Mouse (Mus musculus) limb, embryonic 13.5 days (tissue): ENCODE measurements around the gene Fam186b. TPM values are rescaled to one million over a fixed set of nuclear protein-coding genes. Genes with fewer than 3 reads are reported as not detected.

Experiments used
- ATAC-seq: fragments of 200-750 bp; cut with Nextera tagmentation; 2 replicates; pipeline ENCODE4 v1.8.0; 2017; ENCODE audit warnings: low read depth, moderate number of reproducible peaks, moderate TSS enrichment; ENCODE audit not compliant: low FRiP score
- H3K27ac ChIP-seq: fragments of 300-500 bp; sonication (generic); 2 replicates; pipeline ENCODE4 v1.5.1; 2015; ENCODE audit warnings: inconsistent platforms, mild to moderate bottlenecking, moderate library complexity
- H3K27me3 ChIP-seq: fragments of 300-500 bp; sonication (generic); 2 replicates; pipeline ENCODE4 v1.6.1; 2015; ENCODE audit warnings: mild to moderate bottlenecking, inconsistent platforms
- H3K36me3 ChIP-seq: fragments of 300-500 bp; sonication (generic); 2 replicates; pipeline ENCODE4 v1.6.1; 2015; ENCODE audit warnings: inconsistent platforms, mild to moderate bottlenecking, moderate library complexity
- H3K4me1 ChIP-seq: fragments of 300-500 bp; sonication (generic); 2 replicates; pipeline ENCODE4 v1.6.1; 2015; ENCODE audit warnings: inconsistent platforms
- H3K4me2 ChIP-seq: fragments of 300-500 bp; sonication (generic); replicated peaks from 2 replicates; pipeline ENCODE4 v1.6.1; 2015; ENCODE audit warnings: inconsistent platforms, mild to moderate bottlenecking, moderate library complexity
- H3K4me3 ChIP-seq: fragments of 300-500 bp; sonication (generic); 2 replicates; pipeline ENCODE4 v1.5.1; 2015; ENCODE audit warnings: moderate library complexity, mild to moderate bottlenecking, inconsistent platforms
- H3K9ac ChIP-seq: fragments of 300-500 bp; sonication (generic); 2 replicates; pipeline ENCODE4 v1.6.1; 2015; ENCODE audit warnings: mild to moderate bottlenecking, inconsistent platforms
- H3K9me3 ChIP-seq: fragments of 300-500 bp; sonication (generic); 2 replicates; pipeline ENCODE4 v1.6.1; 2016; ENCODE audit warnings: inconsistent platforms
- WGBS: fragments of 180-500 bp; shearing (Covaris S2); methylation state at CpG from one replicate; pipeline ENCODE4 v1.1.7; 2015; 5-methylcytosine and 5-hydroxymethylcytosine counted together
- polyA plus RNA-seq: library from polyadenylated mRNA; unstranded; fragments of >200 nt; fragmentation: Nextera tagmentation; extraction: Ambion mirVana; gene quantifications from 2 replicates; pipeline ENCODE4 v1.2.1, GENCODE M21; 2015

The Fam186b gene
- polyA plus RNA-seq, 1 experiment from 2014 or later, result 0.36 TPM

GRCm38 (mm10) chr15:99332921-99333675 is 37.4 kb upstream of the Fam186b start:
- H3K36me3 ChIP-seq, result peaks cover 47% of the 10 kb centered on the region
- H3K4me1 ChIP-seq, result peaks cover 65% of the 10 kb centered on the region
- peak overlapping the region; percentile 98 for H3K27ac ChIP-seq
- peak; percentile 86 for ATAC-seq
- H3K4me3 ChIP-seq, result no peak overlapping the region
- H3K9ac ChIP-seq, result peak overlapping the region; percentile 55
- H3K9me3 ChIP-seq, result no peaks in the 10 kb centered on the region
- no peaks in the 10 kb centered on the region for H3K27me3 ChIP-seq
- 10% methylated on average over 9 of the region's 9 CpGs for WGBS
- peak overlapping the region; percentile 36 for H3K4me2 ChIP-seq

GRCm38 (mm10) chr15:99332111-99332510 is 36.4 kb upstream of the Fam186b start:
- H3K27me3 ChIP-seq, result no peaks in the 10 kb centered on the region
- peak overlapping the region; percentile 36; the same call in 1 of the 2 replicates for H3K9ac ChIP-seq
- no peak overlapping the region for H3K4me3 ChIP-seq
- H3K4me2 ChIP-seq, result peak overlapping the region; percentile 36
- no peak for ATAC-seq
- H3K27ac ChIP-seq, result peak overlapping the region; percentile 98
- H3K9me3 ChIP-seq, result peaks cover 4% of the 10 kb centered on the region; the same call in 1 of the 2 replicates
- peaks cover 57% of the 10 kb centered on the region for H3K36me3 ChIP-seq
- H3K4me1 ChIP-seq, result peaks cover 59% of the 10 kb centered on the region

GRCm38 (mm10) chr15:99331341-99331740 is 35.7 kb upstream of the Fam186b start:
- Histone ChIP-seq H3K4me1 (peaks cover 53% of the 10 kb centered on the region), H3K36me3 (peaks cover 62% of the 10 kb centered on the region), H3K4me2 (no peak overlapping the region), H3K4me3 (no peak overlapping the region), H3K9ac (no peak overlapping the region), H3K9me3 (peaks cover 6% of the 10 kb centered on the region; the same call in 1 of the 2 replicates), H3K27me3 (no peaks in the 10 kb centered on the region), H3K27ac (0 out of 2 replicates have a peak overlapping the region, but pooled peaks have one; percentile 98)
- no peak for ATAC-seq
- 87% methylated on average over 5 of the region's 5 CpGs for WGBS

- no peak overlapping the region for H3K27ac ChIP-seq
- no peak overlapping the region for H3K4me2 ChIP-seq
- no peak overlapping the region for H3K9ac ChIP-seq
- no peaks in the 10 kb centered on the region for H3K27me3 ChIP-seq
- H3K36me3 ChIP-seq, result peaks cover 68% of the 10 kb centered on the region
- peaks cover 42% of the 10 kb centered on the region for H3K4me1 ChIP-seq
- WGBS, result 73% methylated on average over 2 of the region's 2 CpGs
- H3K4me3 ChIP-seq, result no peak overlapping the region
- ATAC-seq, result no peak
- H3K9me3 ChIP-seq, result peaks cover 6% of the 10 kb centered on the region; the same call in 1 of the 2 replicates
Measured at GRCm38 (mm10) chr15:99330324-99330723, 34.6 kb upstream of the Fam186b start.

- no peak for ATAC-seq
- WGBS, result 92% methylated on average over 5 of the region's 5 CpGs
- Histone ChIP-seq H3K27me3 (no peaks in the 10 kb centered on the region), H3K4me1 (peaks cover 19% of the 10 kb centered on the region), H3K27ac (no peak overlapping the region), H3K4me2 (no peak overlapping the region), H3K9ac (no peak overlapping the region), H3K4me3 (no peak overlapping the region), H3K9me3 (peaks cover 6% of the 10 kb centered on the region; the same call in 1 of the 2 replicates), H3K36me3 (peaks cover 82% of the 10 kb centered on the region)
Measured at GRCm38 (mm10) chr15:99328011-99328410, 32.3 kb upstream of the Fam186b start.

GRCm38 (mm10) chr15:99326959-99327358 is 31.3 kb upstream of the Fam186b start:
- Histone ChIP-seq H3K36me3 (peaks cover 89% of the 10 kb centered on the region), H3K9me3 (peaks cover 6% of the 10 kb centered on the region; the same call in 1 of the 2 replicates), H3K4me1 (peaks cover 9% of the 10 kb centered on the region), H3K9ac (no peak overlapping the region), H3K4me3 (no peak overlapping the region), H3K27me3 (no peaks in the 10 kb centered on the region), H3K27ac (no peak overlapping the region), H3K4me2 (no peak overlapping the region)
- no peak for ATAC-seq
- WGBS, result 72% methylated on average over 1 of the region's 1 CpGs

GRCm38 (mm10) chr15:99326407-99326806 is 30.7 kb upstream of the Fam186b start:
- no peak for ATAC-seq
- H3K9me3 ChIP-seq, result peaks cover 6% of the 10 kb centered on the region; the same call in 1 of the 2 replicates
- H3K27ac ChIP-seq, result no peak overlapping the region
- peaks cover 3% of the 10 kb centered on the region for H3K4me1 ChIP-seq
- H3K9ac ChIP-seq, result no peak overlapping the region
- no peak overlapping the region for H3K4me2 ChIP-seq
- WGBS, result 48% methylated on average over 2 of the region's 2 CpGs
- no peak overlapping the region for H3K4me3 ChIP-seq
- H3K36me3 ChIP-seq, result peaks cover 89% of the 10 kb centered on the region
- H3K27me3 ChIP-seq, result no peaks in the 10 kb centered on the region

- no peak for ATAC-seq
- peaks cover 6% of the 10 kb centered on the region; the same call in 1 of the 2 replicates for H3K9me3 ChIP-seq
- H3K4me2 ChIP-seq, result no peak overlapping the region
- 0 out of 2 replicates have a peak, but pooled peaks cover 3% of the 10 kb centered on the region for H3K4me1 ChIP-seq
- 89% methylated on average over 6 of the region's 6 CpGs for WGBS
- H3K4me3 ChIP-seq, result no peak overlapping the region
- H3K36me3 ChIP-seq, result peaks cover 94% of the 10 kb centered on the region
- H3K27ac ChIP-seq, result no peak overlapping the region
- H3K27me3 ChIP-seq, result no peaks in the 10 kb centered on the region
- H3K9ac ChIP-seq, result no peak overlapping the region
Measured at GRCm38 (mm10) chr15:99325598-99325997, 29.9 kb upstream of the Fam186b start.

- H3K4me3 ChIP-seq, result no peak overlapping the region
- ATAC-seq, result no peak
- no peaks in the 10 kb centered on the region for H3K4me1 ChIP-seq
- peaks cover 96% of the 10 kb centered on the region for H3K36me3 ChIP-seq
- H3K4me2 ChIP-seq, result no peak overlapping the region
- H3K9me3 ChIP-seq, result peaks cover 6% of the 10 kb centered on the region; the same call in 1 of the 2 replicates
- 79% methylated on average over 9 of the region's 9 CpGs for WGBS
- H3K27me3 ChIP-seq, result no peaks in the 10 kb centered on the region
- H3K27ac ChIP-seq, result no peak overlapping the region
- H3K9ac ChIP-seq, result no peak overlapping the region
Measured at GRCm38 (mm10) chr15:99324151-99324550, 28.5 kb upstream of the Fam186b start.

- H3K9ac ChIP-seq, result 0 out of 2 replicates have a peak overlapping the region, but pooled peaks have one; percentile 4
- H3K27ac ChIP-seq, result peak overlapping the region; percentile 33; the same call in 1 of the 2 replicates
- 88% methylated on average over 9 of the region's 9 CpGs for WGBS
- no peak overlapping the region for H3K4me3 ChIP-seq
- no peak for ATAC-seq
- peaks cover 99% of the 10 kb centered on the region for H3K36me3 ChIP-seq
- H3K4me1 ChIP-seq, result no peaks in the 10 kb centered on the region
- no peaks in the 10 kb centered on the region for H3K9me3 ChIP-seq
- H3K4me2 ChIP-seq, result no peak overlapping the region
- H3K27me3 ChIP-seq, result no peaks in the 10 kb centered on the region
Measured at GRCm38 (mm10) chr15:99320978-99321377, 25.3 kb upstream of the Fam186b start.

- Histone ChIP-seq H3K4me1 (no peaks in the 10 kb centered on the region), H3K9ac (no peak overlapping the region), H3K4me3 (no peak overlapping the region), H3K4me2 (no peak overlapping the region), H3K9me3 (no peaks in the 10 kb centered on the region), H3K36me3 (peaks cover 99% of the 10 kb centered on the region), H3K27ac (peak overlapping the region; percentile 17; the same call in 1 of the 2 replicates), H3K27me3 (no peaks in the 10 kb centered on the region)
- WGBS, result 81% methylated on average over 10 of the region's 10 CpGs
- ATAC-seq, result no peak
Measured at GRCm38 (mm10) chr15:99320168-99320674, 24.5 kb upstream of the Fam186b start.

- Histone ChIP-seq H3K9ac (no peak overlapping the region), H3K27me3 (no peaks in the 10 kb centered on the region), H3K4me2 (no peak overlapping the region), H3K4me1 (no peaks in the 10 kb centered on the region), H3K4me3 (no peak overlapping the region), H3K9me3 (no peaks in the 10 kb centered on the region), H3K36me3 (peaks cover 99% of the 10 kb centered on the region), H3K27ac (no peak overlapping the region; the same call in 1 of the 2 replicates)
- ATAC-seq, result no peak
- WGBS, result 74% methylated on average over 3 of the region's 3 CpGs
Measured at GRCm38 (mm10) chr15:99319411-99319871, 23.8 kb upstream of the Fam186b start.
